Mouse (Mus musculus) cerebellum, adult 11-12 months (tissue): ENCODE data around the gene Ccdc39.
A peak's percentile ranks its signal among the peaks of the same experiment; 100 is the strongest.

Experiments
- DNase-seq: peaks from one replicate; pipeline ENCODE4 v3.0.0; 2022

Gene Ccdc39

DNA sequence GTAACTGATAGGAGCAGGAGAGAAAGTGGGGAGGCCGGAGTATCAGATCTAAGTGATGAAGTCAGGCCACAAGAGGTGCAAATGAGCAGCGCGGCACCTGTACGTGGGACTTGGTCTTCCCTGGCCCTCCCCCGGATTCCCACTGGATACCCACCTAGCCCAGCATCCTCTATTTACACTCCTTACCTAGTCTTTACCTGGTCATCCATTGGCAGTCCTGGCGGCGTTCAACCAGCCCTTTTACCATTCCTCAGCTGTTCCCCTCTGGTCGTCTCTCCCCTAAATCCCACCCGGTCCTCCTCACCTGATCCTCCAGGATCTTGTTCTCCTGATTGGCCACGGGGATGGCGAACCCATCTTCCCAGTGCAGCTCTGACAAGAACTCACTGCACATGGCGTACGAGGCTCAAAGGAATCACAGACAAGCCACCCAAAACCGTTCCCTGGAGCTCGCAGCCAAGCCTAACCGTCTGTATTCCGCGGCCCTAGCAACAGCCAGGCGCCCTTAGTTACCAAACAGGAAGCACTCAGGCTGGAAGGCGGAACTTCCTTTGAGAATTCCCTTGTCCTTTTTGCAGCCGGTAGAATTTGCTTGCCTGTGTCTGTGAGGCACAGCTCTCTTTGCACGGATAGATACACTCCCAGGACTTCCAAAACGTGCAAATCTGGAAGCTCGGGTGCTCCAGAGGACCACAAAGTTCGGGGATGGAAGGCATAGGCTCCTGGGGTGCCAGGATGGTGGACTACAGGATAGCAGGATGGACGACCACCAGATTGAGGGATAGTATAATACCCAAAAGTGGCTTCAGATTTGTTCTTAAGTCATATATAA lies at the start of gene Ccdc39:
Gene Ccdc39, minus strand, starts transcription at position 510 of the 832 bp plus-strand sequence.
- peak; percentile 75 for DNase-seq

DNA sequence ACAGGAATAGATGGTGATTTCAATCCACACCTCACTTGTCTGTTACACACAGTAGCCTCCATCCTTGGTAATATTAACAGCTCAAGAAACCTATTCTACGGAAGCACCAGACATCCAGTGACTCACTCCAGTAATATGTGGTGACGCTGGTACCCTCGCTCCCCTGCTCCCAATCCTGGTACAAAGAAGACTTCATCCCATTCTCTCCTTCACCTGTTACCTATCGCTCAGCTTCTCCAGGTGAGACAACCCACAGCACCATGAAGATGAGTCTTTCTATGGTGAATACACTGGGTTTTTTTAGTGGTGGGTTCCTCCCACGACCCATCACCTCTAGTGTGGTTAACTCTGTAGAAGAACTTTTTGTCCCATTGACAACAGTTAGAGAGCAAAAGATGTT lies 49.3 kb upstream of the Ccdc39 start:
- no peak for DNase-seq

DNA sequence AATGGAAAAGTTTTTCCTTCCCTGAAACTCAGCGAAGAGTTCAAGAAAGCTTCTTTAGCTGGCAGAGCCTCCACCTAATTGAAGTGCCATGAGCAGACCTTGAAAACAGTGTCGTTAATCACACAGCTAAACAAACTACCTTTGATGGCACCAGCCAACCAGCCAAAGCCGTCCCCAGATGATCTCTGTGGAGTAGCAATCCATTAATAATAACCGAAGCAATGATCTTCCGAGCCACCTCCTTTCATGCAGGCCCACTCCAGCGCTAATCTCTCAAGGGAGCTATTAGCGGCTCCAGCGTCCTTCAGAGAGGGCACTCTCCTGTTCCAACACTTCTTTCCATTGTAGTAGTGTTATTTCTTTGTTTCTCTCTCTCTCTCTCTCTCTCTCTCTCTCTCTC lies 43.3 kb upstream of the Ccdc39 start:
- no peak for DNase-seq

DNA sequence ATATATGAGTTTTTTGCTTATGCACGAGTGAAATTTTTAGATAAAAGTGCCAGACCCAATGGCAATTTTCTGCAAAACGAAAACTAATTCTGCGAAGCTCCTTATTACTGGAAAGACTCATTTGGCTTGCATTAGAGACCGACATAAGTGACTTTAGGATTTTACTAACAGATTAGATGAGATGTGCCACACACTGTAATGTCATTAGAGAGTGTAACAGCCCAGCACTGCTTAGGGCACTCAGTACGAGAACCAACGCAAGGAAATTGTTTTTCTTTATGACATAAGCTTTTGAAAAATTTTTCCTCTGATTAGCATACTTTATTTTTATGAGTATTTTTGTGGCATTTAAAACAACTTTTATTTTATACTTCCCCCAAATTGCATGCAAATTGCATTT lies 39.0 kb upstream of the Ccdc39 start:
- no peak for DNase-seq

DNA sequence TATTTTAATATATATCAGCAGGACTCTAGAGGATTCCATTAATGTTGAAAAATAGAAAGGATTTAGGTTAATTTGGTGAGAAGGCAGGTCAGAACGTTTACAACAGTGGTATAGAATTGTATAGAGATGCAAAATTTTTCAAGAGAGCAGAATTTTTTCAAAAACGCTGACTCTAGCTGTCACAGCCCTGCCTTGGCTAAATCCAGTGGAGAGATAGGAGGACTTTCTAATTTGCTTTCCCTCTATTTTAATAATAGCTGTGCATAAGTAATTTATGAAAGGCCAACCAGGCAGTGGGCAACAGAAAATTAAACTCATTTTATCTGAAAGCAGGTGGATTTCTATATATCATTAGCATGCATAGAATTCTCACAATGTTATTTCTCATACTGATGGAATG lies 38.6 kb upstream of the Ccdc39 start:
- no peak for DNase-seq

DNA sequence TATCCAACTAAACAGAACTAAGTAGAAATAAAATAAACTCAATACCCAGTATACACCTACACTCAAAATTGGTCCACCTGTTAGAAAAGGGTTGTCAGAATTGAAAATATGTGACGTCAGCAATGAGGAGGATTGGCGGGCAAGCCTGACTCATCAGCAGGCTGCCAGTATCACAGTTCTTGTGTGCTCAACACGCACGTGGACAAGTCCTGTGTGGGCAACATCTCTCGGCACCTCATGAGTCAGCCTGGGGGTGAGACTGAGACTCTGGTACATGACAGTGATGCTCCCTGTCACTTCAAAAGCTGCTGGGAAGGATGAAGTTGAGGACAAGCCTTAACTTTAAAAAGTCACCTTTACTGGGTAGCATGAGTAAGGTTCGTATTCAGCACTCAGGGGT lies 34.6 kb upstream of the Ccdc39 start:
- DNase-seq: no peak

DNA sequence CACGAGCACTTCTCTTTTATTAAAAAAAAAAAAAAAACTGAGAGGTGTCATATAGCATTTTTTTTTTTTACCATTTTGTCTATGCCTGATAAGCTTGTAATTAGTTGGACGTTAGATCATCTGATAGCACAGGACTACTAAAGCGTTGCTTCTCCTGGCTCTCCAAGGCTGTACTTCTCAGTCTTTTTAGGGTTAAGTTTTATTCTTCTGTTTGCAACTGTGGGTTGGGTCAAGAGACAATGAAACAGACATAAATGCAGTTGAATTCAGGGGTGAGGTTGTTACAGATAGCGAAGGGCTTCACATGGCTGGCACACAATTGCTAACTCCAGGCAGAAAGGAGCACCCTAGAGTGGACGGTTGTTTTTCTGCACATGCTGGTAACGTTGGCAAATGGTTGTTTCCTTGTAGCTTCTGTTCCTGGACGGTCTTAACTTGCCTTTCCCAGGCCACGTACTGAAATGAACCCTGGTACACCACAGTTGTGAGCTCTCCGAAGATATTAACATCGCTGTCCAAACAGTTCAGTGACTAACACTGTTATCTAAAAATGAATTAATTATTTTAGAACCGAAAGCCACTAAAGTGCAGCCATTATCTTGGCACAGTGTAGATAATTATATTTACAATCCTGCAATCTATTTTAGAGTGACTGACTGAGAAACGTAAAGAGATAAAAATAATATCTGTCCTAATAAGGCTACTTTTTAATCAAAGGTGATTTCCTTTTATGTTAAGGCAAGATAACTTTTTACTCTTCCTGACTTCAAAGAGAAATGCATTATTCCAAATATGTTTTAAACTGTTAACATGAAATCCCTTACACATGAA lies 30.6 kb upstream of the Ccdc39 start:
- DNase-seq: no peak

DNA sequence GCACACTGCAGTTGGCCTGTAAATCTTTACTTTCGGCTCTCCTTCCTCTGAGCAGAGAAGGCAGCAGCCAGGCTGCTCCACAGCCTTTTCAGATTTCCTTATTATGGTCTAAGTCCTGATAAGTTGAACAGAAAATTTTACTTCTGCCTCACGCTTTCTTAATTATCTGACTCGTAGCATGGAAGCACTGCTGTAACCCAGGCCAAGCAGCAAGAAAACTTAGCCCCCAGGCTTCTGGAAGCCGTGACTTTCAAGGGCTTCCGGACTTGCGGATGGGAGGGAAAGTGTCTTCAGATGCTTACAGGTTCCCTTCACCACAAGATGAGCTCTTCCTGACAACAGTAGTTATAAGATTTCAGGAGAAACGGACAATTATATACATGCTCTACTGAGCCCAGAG lies 29.7 kb upstream of the Ccdc39 start:
- no peak for DNase-seq

DNA sequence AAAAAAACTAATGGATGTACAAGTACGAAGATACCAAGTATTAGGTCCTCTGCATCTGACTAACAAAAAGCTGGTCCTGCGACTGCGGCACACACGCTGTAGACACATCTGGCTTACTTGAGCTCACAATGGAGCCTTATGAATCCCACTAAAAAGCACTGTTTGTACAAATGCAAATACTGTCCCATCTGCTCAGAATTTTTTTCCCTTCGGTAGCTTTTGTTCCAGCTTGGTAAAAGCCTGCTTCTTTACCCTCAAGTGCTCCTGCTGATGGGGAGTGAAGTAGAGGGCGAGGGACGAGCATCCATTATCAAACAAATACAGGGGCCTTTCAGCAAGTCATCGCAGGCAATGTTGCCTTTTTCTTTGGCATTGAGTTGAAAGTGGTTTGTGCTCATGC lies 29.3 kb upstream of the Ccdc39 start:
- no peak for DNase-seq

DNA sequence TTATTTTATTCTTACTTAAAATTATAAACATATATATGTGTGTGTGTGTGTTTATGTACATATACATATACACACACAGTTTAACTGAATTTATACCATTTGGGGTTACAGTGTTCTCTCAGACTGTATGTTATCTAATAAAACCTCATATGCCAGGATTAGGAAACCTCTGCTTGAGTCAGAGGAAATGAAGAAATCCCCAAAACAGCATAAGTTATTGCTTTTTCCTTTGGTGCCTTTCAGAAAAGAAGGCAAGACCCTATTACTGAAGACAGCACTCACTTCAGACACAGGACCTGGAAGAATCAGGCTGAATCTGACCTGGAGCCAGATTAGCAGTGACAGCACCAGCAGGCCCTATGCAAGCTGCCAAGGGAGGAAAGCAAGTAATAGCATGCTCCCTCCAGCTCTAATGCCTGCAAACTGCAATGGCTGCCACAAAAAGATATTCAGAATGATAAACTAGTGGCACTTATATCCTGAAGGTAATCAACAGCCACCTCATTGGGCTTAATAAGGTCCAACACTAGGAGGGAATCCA lies 20.0 kb upstream of the Ccdc39 start:
- DNase-seq: no peak

DNA sequence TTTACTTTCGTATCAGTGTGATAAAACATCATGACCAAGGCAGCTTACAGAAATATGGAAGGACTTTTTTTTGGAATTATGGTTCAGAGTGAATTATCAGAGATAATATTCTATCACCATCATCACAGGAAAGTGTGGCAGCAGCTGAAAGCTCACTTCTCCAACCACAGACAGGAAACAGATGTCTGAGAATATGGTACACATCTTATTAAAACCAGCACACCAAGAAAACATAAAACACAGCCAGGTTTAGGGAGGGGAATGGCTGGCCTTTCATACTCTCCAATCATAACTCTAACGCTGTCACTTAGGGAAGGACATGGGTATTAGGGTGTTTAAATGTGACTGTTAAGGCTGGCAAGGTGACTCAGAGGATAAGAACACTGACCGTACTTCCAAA lies 14.8 kb upstream of the Ccdc39 start:
- DNase-seq: no peak

DNA sequence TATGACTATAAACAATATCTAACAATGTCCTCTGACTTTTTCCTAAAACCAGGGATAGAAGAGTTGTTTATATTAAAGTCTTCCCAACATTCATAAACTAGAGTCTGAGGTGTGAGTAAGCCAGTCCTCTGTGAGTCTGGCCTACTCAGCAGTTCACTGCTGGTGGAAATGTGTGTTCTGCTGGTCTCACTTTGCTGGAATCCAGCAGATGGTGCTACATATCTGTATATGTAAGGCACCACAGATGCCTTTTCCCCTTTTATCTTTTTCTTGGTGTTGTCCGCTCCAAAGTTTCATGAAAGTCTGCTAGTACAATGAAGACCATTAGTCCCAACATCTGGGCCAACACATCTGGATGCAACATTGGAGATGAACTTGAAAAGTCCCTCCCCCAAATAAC lies 9.0 kb upstream of the Ccdc39 start:
- DNase-seq: no peak

DNA sequence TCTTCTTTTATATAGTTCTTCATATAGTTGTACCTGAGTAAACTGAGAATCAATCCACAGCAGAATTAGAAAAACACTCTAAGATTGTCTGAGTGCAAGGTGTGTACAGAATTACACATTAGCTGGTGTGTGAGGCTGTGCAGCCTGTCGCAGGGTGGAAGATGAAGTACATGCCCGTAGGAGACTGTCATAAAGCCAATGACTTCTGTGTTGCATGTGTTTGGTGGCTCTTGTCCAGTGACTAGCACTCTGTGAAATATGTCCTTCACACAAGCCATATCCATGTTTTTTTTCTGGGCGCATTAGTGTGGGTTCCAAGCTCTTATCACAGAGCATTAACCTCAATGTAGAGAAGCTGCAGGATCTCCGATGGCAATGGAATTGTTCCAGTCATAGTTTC lies 6.7 kb upstream of the Ccdc39 start:
- no peak for DNase-seq

DNA sequence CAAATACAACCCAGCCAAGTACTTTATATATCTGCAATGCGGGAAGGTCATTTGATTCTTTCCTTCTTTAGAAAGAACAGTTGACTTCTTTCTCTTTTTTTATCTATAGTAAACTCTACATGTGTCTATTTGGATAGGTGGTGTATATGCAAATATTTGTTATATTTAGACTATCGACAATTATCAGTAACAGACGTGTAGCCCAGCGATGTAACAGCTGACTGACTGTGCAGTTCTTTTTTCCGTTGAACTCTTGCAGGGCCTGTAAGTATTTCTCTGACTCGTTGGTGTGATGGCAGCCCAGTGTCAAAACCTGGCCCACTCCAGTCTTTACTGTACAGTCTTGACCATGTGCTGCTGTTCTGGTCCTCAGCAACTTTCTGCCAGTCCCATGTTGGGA lies 2.5 kb upstream of the Ccdc39 start:
- no peak for DNase-seq

DNA sequence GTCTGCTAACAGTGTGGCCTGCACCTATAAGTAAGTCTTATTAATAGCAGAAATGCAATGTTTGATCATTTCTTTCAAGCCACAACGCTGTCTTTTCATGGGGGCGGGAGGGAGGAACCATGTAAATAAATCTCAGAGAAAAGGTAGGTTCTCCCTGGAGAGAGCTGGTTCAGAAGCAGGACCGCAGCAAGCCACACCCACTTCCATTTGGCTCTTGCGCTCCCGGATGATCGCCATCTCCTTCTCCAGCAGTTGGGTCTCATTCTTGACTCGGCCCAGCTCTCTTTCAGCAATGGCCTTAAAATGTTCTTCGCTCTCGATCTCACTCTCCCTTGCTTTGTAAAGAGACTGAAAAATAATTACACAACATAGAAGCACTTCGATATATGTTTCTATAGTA lies 5.2 kb downstream of the Ccdc39 start:
- no peak for DNase-seq

DNA sequence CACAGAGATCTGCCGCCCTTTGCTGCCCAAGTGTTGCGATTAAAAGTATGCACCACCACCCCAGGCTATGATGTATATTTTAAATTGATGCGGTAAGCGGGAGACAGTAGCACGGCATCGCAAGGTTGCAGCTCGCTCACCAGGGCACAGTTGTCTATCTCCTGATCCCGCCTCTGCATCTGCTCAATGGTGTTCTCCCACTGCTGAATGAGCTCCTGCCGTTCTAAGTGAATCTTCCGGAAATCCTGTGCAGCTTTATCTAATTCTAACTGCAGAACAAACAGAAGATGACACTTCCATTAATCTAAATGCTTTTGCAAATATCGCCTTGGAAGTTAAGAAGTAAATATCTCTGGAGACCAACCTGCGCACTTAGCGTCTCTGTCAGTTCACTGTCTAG lies 7.5 kb downstream of the Ccdc39 start:
- no peak for DNase-seq

DNA sequence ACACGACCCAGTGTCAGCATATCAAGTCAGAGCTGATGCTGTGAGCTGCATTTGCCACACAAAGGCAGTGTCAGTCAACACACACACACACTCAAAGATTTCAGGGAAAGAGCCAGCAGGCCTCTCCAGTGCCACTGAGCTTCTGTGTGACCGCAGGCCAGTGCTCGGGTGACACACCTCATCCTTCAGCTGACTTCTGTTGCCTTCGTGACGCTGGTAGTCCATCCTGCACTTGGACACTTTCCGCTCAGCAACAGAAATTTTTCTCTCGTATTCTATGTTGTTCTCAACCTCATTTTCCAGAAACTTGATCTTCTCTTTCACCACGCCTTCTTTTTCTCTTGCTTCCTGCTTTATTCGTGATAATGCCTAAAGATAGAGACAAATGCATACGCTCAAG lies 11.8 kb downstream of the Ccdc39 start:
- no peak for DNase-seq

DNA sequence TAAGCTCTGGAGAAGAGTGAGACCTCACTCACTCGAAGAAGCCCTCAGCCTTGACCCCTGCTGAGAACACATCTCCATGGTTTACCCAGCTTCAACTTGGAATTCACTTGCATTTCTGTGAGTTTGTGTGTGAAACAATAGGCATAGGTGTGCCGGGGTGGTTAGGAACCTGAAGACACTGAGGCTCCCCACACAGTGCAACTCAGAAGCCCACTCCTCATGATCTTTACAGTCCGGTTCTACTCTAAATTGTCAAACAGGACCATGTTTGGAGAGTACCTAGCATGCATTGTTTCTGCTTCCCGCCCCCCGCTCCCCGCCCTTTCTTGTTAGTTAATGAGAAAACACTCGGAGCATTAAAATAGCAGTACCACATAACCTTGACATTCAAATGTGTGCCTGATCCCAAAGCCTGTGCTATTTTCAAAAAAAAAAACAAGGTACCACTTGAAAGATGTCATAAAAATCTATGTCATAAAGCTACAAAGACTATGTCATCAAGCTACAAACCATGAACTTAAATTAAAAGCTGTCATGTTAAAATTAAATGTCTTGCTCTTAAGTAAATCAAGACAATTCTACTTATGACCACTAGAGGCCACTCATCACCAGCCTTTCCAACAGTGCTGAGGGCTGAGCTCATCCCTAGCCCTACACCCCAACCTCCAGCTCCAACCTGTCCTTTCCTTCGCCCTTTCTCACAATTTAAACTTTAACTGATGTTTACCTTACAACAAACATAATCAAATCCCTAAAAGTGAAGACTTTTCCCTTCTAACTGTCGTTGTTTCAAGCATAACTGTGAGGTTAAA lies 19.8 kb downstream of the Ccdc39 start:
- peak; percentile 38 for DNase-seq

DNA sequence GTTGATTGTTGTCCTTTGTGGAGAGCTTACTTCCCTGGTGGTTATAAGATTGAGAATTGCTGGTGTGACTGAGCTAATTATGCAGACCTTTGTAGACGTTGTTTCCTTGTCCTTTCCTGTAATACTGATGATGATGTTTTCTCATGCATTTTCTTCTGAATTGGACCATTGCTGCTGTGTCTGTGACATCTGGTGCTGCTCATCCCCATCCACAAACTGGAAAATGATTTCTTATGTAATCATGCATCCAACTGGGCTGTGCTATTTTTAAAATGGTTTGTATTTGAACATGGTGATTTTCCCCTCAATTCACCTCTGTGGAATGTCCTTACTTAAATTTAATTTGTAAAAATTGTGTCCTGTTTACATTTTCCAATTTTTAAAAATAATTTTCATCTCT lies 37.0 kb downstream of the Ccdc39 start:
- DNase-seq: no peak

DNA sequence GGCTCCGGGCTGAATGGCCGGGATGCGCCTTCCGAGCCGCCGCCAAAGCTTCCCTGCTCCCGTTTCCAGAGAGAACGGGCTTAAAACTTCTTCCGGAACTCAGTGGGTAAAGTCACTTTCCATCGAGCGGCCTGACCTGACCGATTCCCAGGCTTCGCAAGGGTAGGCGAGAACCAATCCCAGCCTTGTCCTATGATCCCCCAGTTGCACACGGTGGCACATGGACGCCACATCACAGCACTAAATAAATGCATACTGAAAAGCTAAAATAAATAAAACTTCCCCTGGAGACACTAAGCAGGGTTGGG lies 43.6 kb downstream of the Ccdc39 start:
- DNase-seq: no peak

DNA sequence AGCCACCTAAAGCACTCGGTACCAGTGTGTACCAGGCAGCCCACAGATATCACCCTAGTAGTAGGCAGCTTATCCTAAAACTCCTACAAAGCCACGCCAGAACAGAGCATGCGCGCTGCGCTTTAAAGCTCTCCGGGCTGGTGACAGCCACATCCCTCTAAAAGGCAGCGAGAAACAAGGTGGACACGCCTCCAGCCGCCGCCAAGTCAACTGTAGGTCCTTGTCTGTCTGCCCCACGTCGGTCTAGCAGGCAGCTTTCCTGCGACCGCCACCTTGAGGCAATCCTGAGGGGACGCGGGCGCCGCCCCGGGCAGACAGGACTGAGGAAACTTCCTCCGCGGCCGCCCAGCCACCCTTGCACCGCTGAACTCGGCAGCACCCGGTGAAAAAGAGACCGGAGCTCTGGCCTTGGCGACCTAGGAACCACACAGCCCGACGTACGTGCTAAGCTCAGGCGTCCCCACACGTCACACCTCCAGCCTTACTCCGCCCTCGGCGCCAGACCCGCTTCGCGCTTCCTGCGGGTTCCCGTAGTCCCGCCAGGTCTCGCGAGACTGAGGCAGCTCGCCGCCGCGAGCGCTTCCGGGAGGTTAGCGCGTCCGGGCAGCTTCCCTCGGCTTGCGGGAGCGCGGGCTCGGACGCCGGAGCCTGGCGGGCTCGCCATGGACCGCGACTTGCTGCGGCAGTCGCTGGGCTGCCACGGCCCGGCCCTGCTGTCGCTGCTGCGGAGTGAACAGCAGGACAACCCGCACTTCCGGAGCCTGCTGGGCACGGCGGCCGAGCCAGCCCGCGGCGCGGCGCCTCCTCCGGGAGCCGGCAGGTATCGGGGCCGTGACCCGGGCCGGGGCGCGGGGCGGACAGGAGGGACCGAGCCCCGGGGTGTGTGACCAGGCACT lies 44.2 kb downstream of the Ccdc39 start, which contains the start of gene Ttc14:
Gene Ttc14, plus strand, starts transcription at position 216 of the 896 bp plus-strand sequence.
- DNase-seq: peak; percentile 97

DNA sequence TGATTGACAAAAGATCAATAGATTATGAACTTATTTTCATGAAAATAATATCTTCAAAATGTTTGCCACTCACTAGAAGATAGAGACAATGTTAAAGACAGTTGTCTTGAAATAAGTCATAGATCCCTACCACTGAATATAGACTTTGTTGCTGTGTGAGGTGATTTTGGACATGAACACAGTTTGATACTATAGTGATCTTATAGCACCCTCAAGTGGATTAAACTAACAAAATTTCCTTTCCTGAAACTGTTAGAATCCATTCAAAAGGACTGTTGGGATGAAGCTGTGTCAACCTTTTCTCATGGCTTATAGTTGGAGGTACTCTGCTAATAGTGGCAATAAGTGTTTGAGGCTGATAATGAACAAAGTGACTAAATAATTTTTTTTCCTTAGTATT lies 53.1 kb downstream of the Ccdc39 start:
- no peak for DNase-seq
